Mouse (Mus musculus) forebrain, embryonic 15.5 days (tissue): ENCODE measurements around the gene Gm13285. TPM values are rescaled to one million over a fixed set of nuclear protein-coding genes. Genes with fewer than 3 reads are reported as not detected.
A peak's percentile ranks its signal among the peaks of the same experiment; 100 is the strongest.
"Not testable (repeated sequence)": the region's sequence is repeated elsewhere in the genome, so short reads cannot be mapped to it uniquely, and the experiment has no call there.

Experiments used
- ATAC-seq: fragments of 200-750 bp; cut with Nextera tagmentation; replicated peaks from 2 replicates; pipeline ENCODE4 v1.8.0; 2017; ENCODE audit warnings: mild to moderate bottlenecking, moderate TSS enrichment, moderate library complexity
- H3K27ac ChIP-seq: fragments of 300-500 bp; sonication (generic); replicated peaks from 2 replicates; pipeline ENCODE4 v1.5.1; 2015; ENCODE audit warnings: mild to moderate bottlenecking, inconsistent platforms
- H3K27me3 ChIP-seq: fragments of 300-500 bp; sonication (generic); 2 replicates; pipeline ENCODE4 v1.6.1; 2015; ENCODE audit warnings: inconsistent platforms
- H3K36me3 ChIP-seq: fragments of 300-500 bp; sonication (generic); 2 replicates; pipeline ENCODE4 v1.6.1; 2015; ENCODE audit warnings: mild to moderate bottlenecking, inconsistent platforms
- H3K4me1 ChIP-seq: fragments of 300-500 bp; sonication (generic); 2 replicates; pipeline ENCODE4 v1.6.1; 2015; ENCODE audit warnings: inconsistent platforms
- H3K4me2 ChIP-seq: fragments of 300-500 bp; sonication (generic); replicated peaks from 2 replicates; pipeline ENCODE4 v1.6.1; 2015; ENCODE audit warnings: mild to moderate bottlenecking, inconsistent platforms
- H3K4me3 ChIP-seq: fragments of 300-500 bp; sonication (generic); 2 replicates; pipeline ENCODE4 v1.5.1; 2015; ENCODE audit warnings: mild to moderate bottlenecking, inconsistent platforms
- H3K9ac ChIP-seq: fragments of 300-500 bp; sonication (generic); replicated peaks from 2 replicates; pipeline ENCODE4 v1.6.1; 2015; ENCODE audit warnings: mild to moderate bottlenecking, inconsistent platforms
- H3K9me3 ChIP-seq: fragments of 300-500 bp; sonication (generic); 2 replicates; pipeline ENCODE4 v1.6.1; 2016; ENCODE audit warnings: inconsistent platforms
- whole genome bisulfite sequencing: fragments of 180-500 bp; shearing (Covaris S2); methylation state at CpG from one replicate; pipeline ENCODE4 v1.1.7; 2015; ENCODE audit warnings: mixed read lengths; 5-methylcytosine and 5-hydroxymethylcytosine counted together
- polyA plus RNA-seq: library from polyadenylated mRNA; unstranded; fragments of >200 nt; fragmentation: Nextera tagmentation; extraction: Ambion mirVana; gene quantifications from 2 replicates; pipeline ENCODE4 v1.2.1, GENCODE M21; 2015

The Gm13285 gene
- polyA plus RNA-seq, 1 experiment from 2014 or later = not detected

GRCm38 (mm10) chr4:88773534-88773933 lies 25.9 kb upstream of the Gm13285 start, which contains the start of gene Gm13290:
Gene Gm13290 (plus strand): TSS chr4:88773834.
- not testable (repeated sequence) for H3K9me3 ChIP-seq, H3K4me2 ChIP-seq, H3K27me3 ChIP-seq, H3K27ac ChIP-seq, ATAC-seq, H3K4me3 ChIP-seq, H3K4me1 ChIP-seq, H3K36me3 ChIP-seq, H3K9ac ChIP-seq
- no CpG with 5 or more reads among the region's 32 CpGs for WGBS

GRCm38 (mm10) chr4:88776622-88777021 lies 22.8 kb upstream of the Gm13285 start, which contains the start of gene Gm13289:
Gene Gm13289 (plus strand): TSS chr4:88776922.
- H3K36me3 ChIP-seq, H3K9ac ChIP-seq, ATAC-seq, H3K27me3 ChIP-seq, H3K9me3 ChIP-seq, H3K4me3 ChIP-seq, H3K4me1 ChIP-seq, H3K4me2 ChIP-seq, H3K27ac ChIP-seq: not testable (repeated sequence)
- WGBS = no CpG with 5 or more reads among the region's 29 CpGs

DNA sequence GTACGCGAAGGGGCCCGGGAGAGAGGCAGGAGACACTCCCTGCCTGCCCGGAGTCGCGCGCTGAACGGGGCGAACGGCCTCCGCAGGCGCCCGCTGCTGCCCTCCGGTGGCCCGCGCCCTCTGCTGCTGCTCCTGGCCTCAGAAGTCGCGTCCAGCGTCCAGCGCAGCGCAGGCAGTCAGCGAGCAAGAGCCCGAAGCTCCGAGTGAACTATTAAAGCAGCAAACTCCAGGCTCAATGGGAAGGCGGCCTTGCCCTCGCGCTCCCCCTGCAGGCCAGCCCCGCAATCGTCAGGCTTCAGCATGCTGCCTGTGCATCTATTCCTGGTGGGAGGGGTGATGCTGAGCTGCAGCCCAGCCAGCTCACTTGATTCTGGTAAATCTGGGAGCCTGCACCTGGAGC lies 19.9 kb upstream of the Gm13285 start, which contains the start of gene Gm13272:
TSS of gene Gm13272 (plus strand) at position 301 of the 400 bp plus-strand sequence.
- no CpG with 5 or more reads among the region's 29 CpGs for WGBS
- not testable (repeated sequence) for H3K27ac ChIP-seq, ATAC-seq, H3K4me2 ChIP-seq, H3K36me3 ChIP-seq, H3K27me3 ChIP-seq, H3K4me1 ChIP-seq, H3K9me3 ChIP-seq, H3K4me3 ChIP-seq, H3K9ac ChIP-seq

DNA sequence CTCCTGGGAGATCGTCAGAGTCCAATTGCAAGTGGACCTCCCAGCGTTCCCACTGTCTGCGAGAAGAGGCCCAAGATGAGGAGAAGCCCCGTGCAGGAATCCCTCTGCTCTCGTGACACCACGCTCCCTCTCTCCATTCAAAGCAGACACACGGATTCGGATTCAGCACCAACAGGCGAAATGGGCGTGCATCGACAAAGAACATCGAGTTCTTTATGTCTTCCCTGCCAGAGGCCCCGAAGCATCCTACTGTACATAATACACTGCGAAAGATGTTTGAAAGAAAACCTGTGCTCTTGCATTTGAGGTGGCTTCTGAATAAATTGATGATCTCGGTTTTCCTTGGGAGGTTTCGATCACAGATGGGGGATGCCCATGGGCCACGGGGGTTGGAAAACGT lies 19.1 kb upstream of the Gm13285 start:
- 47% methylated on average over 16 of the region's 18 CpGs for WGBS
- H3K36me3 ChIP-seq, H3K4me1 ChIP-seq, H3K27ac ChIP-seq, H3K9me3 ChIP-seq, H3K4me2 ChIP-seq, ATAC-seq, H3K27me3 ChIP-seq, H3K4me3 ChIP-seq, H3K9ac ChIP-seq: not testable (repeated sequence)

- not testable (repeated sequence) for H3K9me3 ChIP-seq, H3K4me1 ChIP-seq, H3K27me3 ChIP-seq, ATAC-seq, H3K27ac ChIP-seq, H3K36me3 ChIP-seq, H3K9ac ChIP-seq
- H3K4me2 ChIP-seq = peak within 1 kb of the TSS; percentile 40
- WGBS = 26% methylated on average over 4 of the region's 7 CpGs
- peak within 1 kb of the TSS; percentile 17; the same call in 1 of the 2 replicates for H3K4me3 ChIP-seq
These were observed 17.6 kb upstream of the Gm13285 start, which contains the start of gene Ifnz for GRCm38 (mm10) chr4:88781831-88782230. Gene Ifnz (plus strand): TSS chr4:88782131.

DNA sequence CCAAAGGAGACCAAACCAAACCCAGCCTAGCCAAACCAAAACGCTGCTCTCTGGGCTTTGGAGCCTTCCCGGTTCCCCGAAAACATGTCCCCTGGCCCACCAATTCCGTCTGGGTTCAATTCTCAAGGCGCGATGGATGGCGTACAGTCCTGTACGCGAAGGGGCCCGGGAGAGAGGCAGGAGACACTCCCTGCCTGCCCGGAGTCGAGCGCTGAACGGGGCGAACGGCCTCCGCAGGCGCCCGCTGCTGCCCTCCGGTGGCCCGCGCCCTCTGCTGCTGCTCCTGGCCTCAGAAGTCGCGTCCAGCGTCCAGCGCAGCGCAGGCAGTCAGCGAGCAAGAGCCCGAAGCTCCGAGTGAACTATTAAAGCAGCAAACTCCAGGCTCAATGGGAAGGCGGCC lies 17.1 kb upstream of the Gm13285 start:
- H3K9me3 ChIP-seq, H3K27me3 ChIP-seq, ATAC-seq, H3K9ac ChIP-seq, H3K36me3 ChIP-seq, H3K27ac ChIP-seq, H3K4me1 ChIP-seq: not testable (repeated sequence)
- peak overlapping the region; percentile 17; the same call in 1 of the 2 replicates for H3K4me3 ChIP-seq
- 0% methylated on average over 7 of the region's 31 CpGs for WGBS
- peak overlapping the region; percentile 40 for H3K4me2 ChIP-seq

DNA sequence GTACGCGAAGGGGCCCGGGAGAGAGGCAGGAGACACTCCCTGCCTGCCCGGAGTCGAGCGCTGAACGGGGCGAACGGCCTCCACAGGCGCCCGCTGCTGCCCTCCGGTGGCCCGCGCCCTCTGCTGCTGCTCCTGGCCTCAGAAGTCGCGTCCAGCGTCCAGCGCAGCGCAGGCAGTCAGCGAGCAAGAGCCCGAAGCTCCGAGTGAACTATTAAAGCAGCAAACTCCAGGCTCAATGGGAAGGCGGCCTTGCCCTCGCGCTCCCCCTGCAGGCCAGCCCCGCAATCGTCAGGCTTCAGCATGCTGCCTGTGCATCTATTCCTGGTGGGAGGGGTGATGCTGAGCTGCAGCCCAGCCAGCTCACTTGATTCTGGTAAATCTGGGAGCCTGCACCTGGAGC lies 14.1 kb upstream of the Gm13285 start, which contains the start of gene Gm13276:
TSS of gene Gm13276 (plus strand) at position 301 of the 400 bp plus-strand sequence.
- H3K27me3 ChIP-seq, H3K27ac ChIP-seq, H3K4me2 ChIP-seq, H3K36me3 ChIP-seq, ATAC-seq, H3K4me3 ChIP-seq, H3K9me3 ChIP-seq, H3K9ac ChIP-seq, H3K4me1 ChIP-seq: not testable (repeated sequence)
- WGBS = no CpG with 5 or more reads among the region's 27 CpGs

GRCm38 (mm10) chr4:88788402-88788801 lies 11.1 kb upstream of the Gm13285 start, which contains the start of gene Gm13277:
Gene Gm13277 (plus strand): TSS chr4:88788632.
- 0% methylated on average over 7 of the region's 28 CpGs for WGBS
- H3K36me3 ChIP-seq, H3K9me3 ChIP-seq, H3K9ac ChIP-seq, H3K4me1 ChIP-seq, H3K4me2 ChIP-seq, H3K27me3 ChIP-seq, ATAC-seq, H3K4me3 ChIP-seq, H3K27ac ChIP-seq: not testable (repeated sequence)

DNA sequence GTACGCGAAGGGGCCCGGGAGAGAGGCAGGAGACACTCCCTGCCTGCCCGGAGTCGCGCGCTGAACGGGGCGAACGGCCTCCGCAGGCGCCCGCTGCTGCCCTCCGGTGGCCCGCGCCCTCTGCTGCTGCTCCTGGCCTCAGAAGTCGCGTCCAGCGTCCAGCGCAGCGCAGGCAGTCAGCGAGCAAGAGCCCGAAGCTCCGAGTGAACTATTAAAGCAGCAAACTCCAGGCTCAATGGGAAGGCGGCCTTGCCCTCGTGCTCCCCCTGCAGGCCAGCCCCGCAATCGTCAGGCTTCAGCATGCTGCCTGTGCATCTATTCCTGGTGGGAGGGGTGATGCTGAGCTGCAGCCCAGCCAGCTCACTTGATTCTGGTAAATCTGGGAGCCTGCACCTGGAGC lies 8.2 kb upstream of the Gm13285 start, which contains the start of gene Gm13278:
TSS of gene Gm13278 (plus strand) at position 301 of the 400 bp plus-strand sequence.
- H3K9ac ChIP-seq, H3K4me2 ChIP-seq, H3K9me3 ChIP-seq, H3K4me3 ChIP-seq, H3K4me1 ChIP-seq, H3K36me3 ChIP-seq, H3K27me3 ChIP-seq, ATAC-seq, H3K27ac ChIP-seq: not testable (repeated sequence)
- WGBS = no CpG with 5 or more reads among the region's 28 CpGs

DNA sequence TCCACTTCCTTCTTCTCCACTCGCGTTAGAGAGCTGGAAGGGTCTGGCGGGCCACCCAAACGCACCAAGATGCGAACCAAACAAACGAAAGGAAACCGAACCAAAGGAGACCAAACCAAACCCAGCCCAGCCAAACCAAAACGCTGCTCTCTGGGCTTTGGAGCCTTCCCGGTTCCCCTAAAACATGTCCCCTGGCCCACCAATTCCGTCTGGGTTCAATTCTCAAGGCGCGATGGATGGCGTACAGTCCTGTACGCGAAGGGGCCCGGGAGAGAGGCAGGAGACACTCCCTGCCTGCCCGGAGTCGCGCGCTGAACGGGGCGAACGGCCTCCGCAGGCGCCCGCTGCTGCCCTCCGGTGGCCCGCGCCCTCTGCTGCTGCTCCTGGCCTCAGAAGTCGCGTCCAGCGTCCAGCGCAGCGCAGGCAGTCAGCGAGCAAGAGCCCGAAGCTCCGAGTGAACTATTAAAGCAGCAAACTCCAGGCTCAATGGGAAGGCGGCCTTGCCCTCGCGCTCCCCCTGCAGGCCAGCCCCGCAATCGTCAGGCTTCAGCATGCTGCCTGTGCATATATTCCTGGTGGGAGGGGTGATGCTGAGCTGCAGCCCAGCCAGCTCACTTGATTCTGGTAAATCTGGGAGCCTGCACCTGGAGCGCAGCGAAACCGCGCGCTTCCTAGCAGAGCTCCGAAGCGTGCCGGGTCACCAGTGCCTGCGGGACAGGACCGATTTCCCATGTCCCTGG lies 5.4 kb upstream of the Gm13285 start, which contains the start of gene Gm13275:
TSS of gene Gm13275 (plus strand) at position 552 of the 740 bp plus-strand sequence.
- H3K36me3 ChIP-seq, H3K27ac ChIP-seq, H3K9me3 ChIP-seq, H3K4me1 ChIP-seq, H3K27me3 ChIP-seq, ATAC-seq, H3K4me3 ChIP-seq, H3K9ac ChIP-seq, H3K4me2 ChIP-seq: not testable (repeated sequence)
- 0% methylated on average over 15 of the region's 52 CpGs for WGBS

DNA sequence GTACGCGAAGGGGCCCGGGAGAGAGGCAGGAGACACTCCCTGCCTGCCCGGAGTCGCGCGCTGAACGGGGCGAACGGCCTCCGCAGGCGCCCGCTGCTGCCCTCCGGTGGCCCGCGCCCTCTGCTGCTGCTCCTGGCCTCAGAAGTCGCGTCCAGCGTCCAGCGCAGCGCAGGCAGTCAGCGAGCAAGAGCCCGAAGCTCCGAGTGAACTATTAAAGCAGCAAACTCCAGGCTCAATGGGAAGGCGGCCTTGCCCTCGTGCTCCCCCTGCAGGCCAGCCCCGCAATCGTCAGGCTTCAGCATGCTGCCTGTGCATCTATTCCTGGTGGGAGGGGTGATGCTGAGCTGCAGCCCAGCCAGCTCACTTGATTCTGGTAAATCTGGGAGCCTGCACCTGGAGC lies 2.4 kb upstream of the Gm13285 start, which contains the start of gene Gm13279:
TSS of gene Gm13279 (plus strand) at position 301 of the 400 bp plus-strand sequence.
- WGBS = no CpG with 5 or more reads among the region's 28 CpGs
- not testable (repeated sequence) for H3K4me2 ChIP-seq, H3K36me3 ChIP-seq, ATAC-seq, H3K9me3 ChIP-seq, H3K4me3 ChIP-seq, H3K4me1 ChIP-seq, H3K27me3 ChIP-seq, H3K27ac ChIP-seq, H3K9ac ChIP-seq

GRCm38 (mm10) chr4:88802954-88803353 lies 3.5 kb downstream of the Gm13285 start, which contains the start of gene Gm13287:
Gene Gm13287 (plus strand): TSS chr4:88803254.
- H3K4me1 ChIP-seq, H3K9me3 ChIP-seq, H3K27ac ChIP-seq, H3K4me3 ChIP-seq, H3K36me3 ChIP-seq, H3K4me2 ChIP-seq, H3K9ac ChIP-seq, H3K27me3 ChIP-seq, ATAC-seq: not testable (repeated sequence)
- WGBS = no CpG with 5 or more reads among the region's 29 CpGs
